Mouse (Mus musculus) hindbrain, embryonic 16.5 days (tissue): ENCODE results near the gene Pbrm1. TPM values are rescaled to one million over a fixed set of nuclear protein-coding genes. Genes with fewer than 3 reads are reported as not detected.

Experiments used
- ATAC-seq: fragments of 200-750 bp; cut with Nextera tagmentation; 2 replicates; pipeline ENCODE4 v1.8.0; 2017; ENCODE audit warnings: moderate TSS enrichment, moderate library complexity
- H3K27ac ChIP-seq: fragments of 300-500 bp; sonication (generic); 2 replicates; pipeline ENCODE4 v1.5.1; 2014; ENCODE audit warnings: low read depth, mild to moderate bottlenecking, control low read depth, low read length, moderate library complexity
- H3K27me3 ChIP-seq: fragments of 300-500 bp; sonication (generic); replicated peaks from 2 replicates; pipeline ENCODE4 v1.6.1; 2014; ENCODE audit warnings: low read length; ENCODE audit not compliant: control insufficient read depth, insufficient read depth
- H3K36me3 ChIP-seq: fragments of 300-500 bp; sonication (generic); 2 replicates; pipeline ENCODE4 v1.6.1; 2014; ENCODE audit warnings: mild to moderate bottlenecking, low read length, moderate library complexity, mixed read lengths; ENCODE audit not compliant: control insufficient read depth, insufficient read depth
- H3K4me1 ChIP-seq: fragments of 300-500 bp; sonication (generic); 2 replicates; pipeline ENCODE4 v1.6.1; 2014; ENCODE audit warnings: low read depth, low read length; ENCODE audit not compliant: control insufficient read depth, insufficient read depth
- H3K4me2 ChIP-seq: fragments of 300-500 bp; sonication (generic); 2 replicates; pipeline ENCODE4 v1.6.1; 2014; ENCODE audit warnings: mild to moderate bottlenecking, low read length, control low read depth, moderate library complexity
- H3K4me3 ChIP-seq: fragments of 300-500 bp; sonication (generic); 2 replicates; pipeline ENCODE4 v1.5.1; 2014; ENCODE audit warnings: mild to moderate bottlenecking, low read length, control low read depth, moderate library complexity
- H3K9ac ChIP-seq: fragments of 300-500 bp; sonication (generic); 2 replicates; pipeline ENCODE4 v1.6.1; 2014; ENCODE audit warnings: low read depth, mild to moderate bottlenecking, control low read depth, low read length, moderate library complexity
- H3K9me3 ChIP-seq: fragments of 300-500 bp; sonication (generic); 2 replicates; pipeline ENCODE4 v1.6.1; 2014; ENCODE audit warnings: mild to moderate bottlenecking, low read length, moderate library complexity; ENCODE audit not compliant: control insufficient read depth
- WGBS: fragments of 180-500 bp; shearing (Covaris S2); extraction: QIAGEN DNeasy Blood & Tissue Kit; methylation state at CpG from one replicate; pipeline ENCODE4 v1.1.7; 2014; 5-methylcytosine and 5-hydroxymethylcytosine counted together
- polyA plus RNA-seq: library from polyadenylated mRNA; unstranded; fragments of >200 nt; fragmentation: Nextera tagmentation; extraction: Ambion mirVana; gene quantifications from 2 replicates; pipeline ENCODE4 v1.2.1, GENCODE M21; 2015

Gene Pbrm1
- polyA plus RNA-seq, 1 experiment from 2014 or later: 98.7 TPM

DNA sequence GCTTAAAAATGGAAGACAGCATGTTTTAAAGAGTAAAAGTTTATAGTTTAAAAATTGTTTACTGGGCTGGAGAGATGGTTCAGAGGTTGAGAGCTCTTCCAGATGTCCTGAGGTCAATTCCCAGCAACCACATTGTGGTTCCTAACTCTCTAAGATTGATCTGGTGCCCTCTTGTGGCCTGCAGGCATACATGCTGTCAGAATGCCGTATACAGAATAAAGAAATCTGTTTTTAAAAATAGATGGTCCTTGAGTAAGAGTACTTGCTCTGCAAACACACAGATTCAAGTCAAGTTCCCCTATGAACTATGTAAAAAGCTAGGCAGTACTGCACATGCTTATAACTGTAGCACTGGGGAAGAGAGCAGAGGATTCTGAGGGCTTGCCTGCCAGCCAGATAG is 43.3 kb downstream of the Pbrm1 start:
- H3K27me3 ChIP-seq: no peaks in the 10 kb centered on the region

DNA sequence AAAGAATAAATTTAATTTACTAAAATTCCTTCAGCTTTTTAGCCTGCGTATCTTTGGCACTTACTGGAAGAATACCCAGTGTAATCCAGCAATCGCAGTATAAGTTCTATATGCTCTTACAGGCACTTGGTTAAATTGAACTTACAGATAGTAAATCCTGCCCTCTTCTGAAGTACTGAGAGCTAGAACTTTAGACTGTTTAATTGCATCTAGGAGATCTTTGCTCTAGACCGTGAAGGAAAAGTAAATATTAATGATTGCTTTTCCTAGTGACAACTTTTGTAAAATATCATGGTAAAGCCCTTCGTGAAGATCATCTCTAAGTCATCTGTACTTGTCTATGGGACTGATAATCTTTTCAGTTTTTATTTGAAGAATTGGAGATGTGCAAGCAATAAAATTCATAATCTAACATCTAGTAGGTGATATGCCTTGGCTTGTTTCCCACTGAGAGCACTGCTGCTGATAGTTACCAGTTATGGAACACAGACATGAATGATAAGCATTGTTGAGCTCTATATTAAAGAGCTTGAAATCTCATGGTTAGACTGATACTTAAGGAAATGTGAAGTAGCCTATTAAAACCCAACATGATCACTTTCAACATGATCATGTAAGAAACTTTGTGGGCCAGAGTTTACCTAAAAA is 50.3 kb downstream of the Pbrm1 start:
- ATAC-seq: no peak
- Histone ChIP-seq H3K4me3 (no peak overlapping the region), H3K4me2 (no peak overlapping the region), H3K36me3 (peaks cover 30% of the 10 kb centered on the region), H3K4me1 (no peaks in the 10 kb centered on the region), H3K9me3 (no peaks in the 10 kb centered on the region), H3K9ac (no peak overlapping the region), H3K27me3 (no peaks in the 10 kb centered on the region), H3K27ac (no peak overlapping the region)
- 98% methylated on average over 4 of the region's 4 CpGs for WGBS

More for the DNA sequence above, 43.3 kb downstream of the Pbrm1 start:
- Histone ChIP-seq H3K9me3 (no peaks in the 10 kb centered on the region), H3K4me2 (no peak overlapping the region), H3K27ac (no peak overlapping the region), H3K4me1 (no peaks in the 10 kb centered on the region), H3K9ac (no peak overlapping the region), H3K4me3 (no peak overlapping the region), H3K36me3 (peaks cover 42% of the 10 kb centered on the region)
- 66% methylated on average over 1 of the region's 1 CpGs for WGBS
- ATAC-seq: no peak

DNA sequence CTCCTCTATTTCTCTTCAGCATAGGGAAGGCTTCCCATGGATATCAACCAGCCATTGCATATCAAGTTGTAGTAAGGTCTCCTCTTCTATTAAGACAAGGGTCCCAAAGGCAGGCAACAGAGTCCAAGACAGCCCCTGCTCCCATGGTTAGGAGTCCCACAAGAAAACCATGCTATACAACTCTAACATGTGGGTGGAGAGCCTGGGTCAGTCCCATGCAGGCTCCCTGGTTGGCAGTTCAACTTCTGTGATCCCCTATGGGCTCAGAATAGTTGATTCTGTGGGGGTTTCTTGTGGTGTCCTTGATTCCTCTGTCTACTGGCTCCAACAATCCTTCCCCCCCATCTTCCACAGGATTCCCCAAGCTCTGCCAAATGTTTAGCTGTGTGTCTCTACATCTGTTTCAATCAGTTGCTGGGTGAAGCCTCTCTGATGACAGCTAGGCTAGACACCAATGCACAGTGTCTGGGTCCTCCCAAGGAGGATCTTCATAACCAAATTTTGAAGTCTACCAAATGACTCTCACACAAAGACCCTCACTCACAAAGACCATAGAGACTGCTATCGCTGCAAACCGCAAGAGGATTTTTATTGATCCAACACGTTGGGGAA is 59.8 kb downstream of the Pbrm1 start:
- no peak overlapping the region for H3K4me3 ChIP-seq
- ATAC-seq: no peak
- peaks cover 31% of the 10 kb centered on the region for H3K36me3 ChIP-seq
- no peaks in the 10 kb centered on the region for H3K9me3 ChIP-seq
- H3K9ac ChIP-seq: no peak overlapping the region
- H3K27me3 ChIP-seq: no peaks in the 10 kb centered on the region
- no peaks in the 10 kb centered on the region for H3K4me1 ChIP-seq
- no peak overlapping the region for H3K4me2 ChIP-seq
- H3K27ac ChIP-seq: no peak overlapping the region
- WGBS: 96% methylated on average over 3 of the region's 3 CpGs

DNA sequence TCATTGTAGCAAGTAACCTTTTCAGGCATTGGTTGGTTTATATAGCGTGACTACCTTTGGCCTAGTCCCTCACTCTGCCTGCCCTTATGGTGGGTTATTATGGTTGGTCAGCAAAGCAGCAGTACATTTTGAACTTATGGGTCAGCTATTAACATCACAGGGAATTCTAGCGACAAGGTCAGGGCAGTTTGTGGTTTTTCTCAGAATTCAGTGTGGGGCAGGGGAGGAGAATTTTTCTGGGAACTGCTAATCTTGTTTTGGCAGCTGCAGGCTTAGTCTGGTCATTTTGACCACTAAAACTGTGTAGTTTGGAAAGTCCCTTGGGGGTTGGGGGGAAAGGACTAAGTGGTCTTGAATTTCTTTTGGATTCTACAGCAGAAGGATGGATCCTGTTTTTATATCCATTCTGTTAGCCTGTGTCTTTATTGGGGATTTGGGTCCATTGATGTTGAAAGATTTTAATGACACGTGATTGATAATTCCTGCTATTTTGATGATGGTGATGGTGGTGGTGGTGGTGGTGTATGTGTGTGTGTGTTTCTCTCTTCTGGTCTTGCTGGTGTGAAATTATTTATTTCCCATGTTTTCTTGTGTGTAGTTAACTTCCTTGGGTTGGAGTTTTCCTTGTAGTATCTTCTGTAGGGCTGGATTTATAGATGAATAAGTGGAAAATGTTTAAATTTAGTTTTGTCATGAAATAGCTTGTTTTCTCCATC is 60.5 kb downstream of the Pbrm1 start:
- no peaks in the 10 kb centered on the region for H3K4me1 ChIP-seq
- peaks cover 24% of the 10 kb centered on the region for H3K36me3 ChIP-seq

DNA sequence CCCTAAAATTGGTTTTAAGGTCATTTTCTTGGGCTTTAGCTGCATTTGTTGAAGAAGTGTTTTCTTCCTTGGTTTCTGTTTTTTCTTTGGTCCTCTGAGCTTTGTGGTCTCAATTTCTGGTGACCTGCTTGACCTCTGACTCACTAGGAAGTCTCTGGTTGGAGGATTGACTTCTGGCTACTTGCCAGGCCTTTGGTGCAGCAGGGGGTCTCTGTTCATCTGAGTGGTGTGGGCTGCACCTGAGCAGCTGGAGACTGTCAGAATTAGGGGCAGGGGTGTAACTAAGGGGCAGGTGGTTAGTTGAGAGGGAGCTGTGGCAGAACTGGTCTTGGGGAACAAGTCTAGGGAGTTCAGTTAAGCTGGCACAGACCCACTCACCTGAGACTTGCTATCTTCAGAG is 62.2 kb downstream of the Pbrm1 start:
- ATAC-seq: no peak
- Histone ChIP-seq H3K27me3 (no peaks in the 10 kb centered on the region), H3K4me1 (no peaks in the 10 kb centered on the region), H3K9me3 (no peaks in the 10 kb centered on the region), H3K4me3 (no peak overlapping the region), H3K27ac (no peak overlapping the region), H3K9ac (no peak overlapping the region), H3K36me3 (peaks cover 26% of the 10 kb centered on the region), H3K4me2 (no peak overlapping the region)

More for the DNA sequence above, 60.5 kb downstream of the Pbrm1 start:
- no peak overlapping the region for H3K9ac ChIP-seq
- H3K27me3 ChIP-seq: no peaks in the 10 kb centered on the region
- H3K4me3 ChIP-seq: no peak overlapping the region
- ATAC-seq: no peak
- H3K4me2 ChIP-seq: no peak overlapping the region
- H3K9me3 ChIP-seq: no peaks in the 10 kb centered on the region
- WGBS: 96% methylated on average over 3 of the region's 3 CpGs
- no peak overlapping the region for H3K27ac ChIP-seq

DNA sequence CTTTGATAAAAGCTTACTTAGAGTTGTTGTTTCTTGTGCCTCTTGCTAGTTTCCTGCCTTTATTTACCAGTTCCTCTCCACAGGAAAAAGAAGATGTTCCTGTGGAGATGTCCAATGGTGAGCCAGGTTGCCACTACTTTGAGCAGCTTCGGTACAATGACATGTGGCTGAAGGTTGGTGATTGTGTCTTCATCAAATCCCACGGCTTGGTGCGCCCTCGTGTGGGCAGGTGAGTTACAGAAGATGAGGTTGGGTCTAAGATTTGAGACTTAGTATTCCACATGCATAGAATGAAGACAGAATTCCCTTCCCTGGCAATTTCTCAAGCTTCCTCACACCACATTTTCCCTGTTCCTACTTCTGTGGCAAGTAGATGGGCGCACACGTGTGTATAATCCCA is 68.5 kb downstream of the Pbrm1 start:
- H3K27me3 ChIP-seq: no peaks in the 10 kb centered on the region
- H3K9ac ChIP-seq: no peak overlapping the region
- no peak overlapping the region for H3K27ac ChIP-seq
- H3K9me3 ChIP-seq: no peaks in the 10 kb centered on the region
- 86% methylated on average over 6 of the region's 6 CpGs for WGBS
- ATAC-seq: no peak
- H3K4me1 ChIP-seq: no peaks in the 10 kb centered on the region
- H3K36me3 ChIP-seq: peaks cover 41% of the 10 kb centered on the region
- H3K4me3 ChIP-seq: no peak overlapping the region
- no peak overlapping the region for H3K4me2 ChIP-seq

DNA sequence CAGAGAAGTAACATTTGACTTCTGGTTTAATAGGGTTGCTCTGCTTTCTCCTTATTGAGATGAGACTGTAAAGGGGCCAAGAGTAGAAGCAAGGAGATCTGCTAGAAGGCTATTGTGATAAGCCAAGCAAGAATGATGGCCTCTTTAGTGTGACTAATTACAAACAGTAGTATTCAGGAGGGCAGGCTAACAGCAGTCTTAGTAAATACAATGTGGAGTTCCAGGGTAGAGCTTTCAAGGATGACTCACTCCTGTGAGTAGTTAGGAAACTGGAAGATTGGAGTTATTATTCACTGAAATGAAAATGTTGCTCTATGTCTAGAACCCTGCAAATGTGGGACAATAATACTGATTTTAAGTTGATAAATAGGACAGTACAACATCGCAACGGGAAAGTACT is 69.6 kb downstream of the Pbrm1 start:
- 97% methylated on average over 2 of the region's 2 CpGs for WGBS
- Histone ChIP-seq H3K4me3 (no peak overlapping the region), H3K27me3 (no peaks in the 10 kb centered on the region), H3K36me3 (peaks cover 39% of the 10 kb centered on the region), H3K4me2 (no peak overlapping the region), H3K4me1 (no peaks in the 10 kb centered on the region), H3K27ac (no peak overlapping the region), H3K9me3 (no peaks in the 10 kb centered on the region), H3K9ac (no peak overlapping the region)
- ATAC-seq: no peak

DNA sequence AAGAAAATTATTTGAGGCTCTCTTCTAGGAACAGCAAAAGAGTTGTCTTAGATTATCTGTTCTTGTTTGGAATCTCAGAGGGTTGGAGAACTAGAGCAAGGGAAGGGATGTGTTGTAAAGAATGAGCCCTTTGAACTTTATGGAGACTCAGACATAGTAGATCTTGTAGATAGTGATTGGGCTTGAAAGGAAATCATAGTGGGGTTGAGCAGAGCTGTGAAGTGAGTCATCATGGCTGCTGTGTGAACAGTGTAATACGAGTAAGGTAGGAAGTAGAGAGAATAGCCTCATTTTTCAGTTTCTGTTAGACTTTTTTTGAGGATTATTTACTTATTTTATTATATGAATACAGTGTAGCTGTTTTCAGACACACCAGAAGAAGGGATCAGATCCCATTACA is 71.0 kb downstream of the Pbrm1 start:
- no peaks in the 10 kb centered on the region for H3K9me3 ChIP-seq
- WGBS: 91% methylated on average over 1 of the region's 1 CpGs
- no peak overlapping the region for H3K27ac ChIP-seq
- no peak overlapping the region for H3K4me3 ChIP-seq
- no peak overlapping the region for H3K4me2 ChIP-seq
- ATAC-seq: no peak
- H3K9ac ChIP-seq: no peak overlapping the region
- no peaks in the 10 kb centered on the region for H3K4me1 ChIP-seq
- H3K27me3 ChIP-seq: no peaks in the 10 kb centered on the region
- H3K36me3 ChIP-seq: peaks cover 35% of the 10 kb centered on the region

DNA sequence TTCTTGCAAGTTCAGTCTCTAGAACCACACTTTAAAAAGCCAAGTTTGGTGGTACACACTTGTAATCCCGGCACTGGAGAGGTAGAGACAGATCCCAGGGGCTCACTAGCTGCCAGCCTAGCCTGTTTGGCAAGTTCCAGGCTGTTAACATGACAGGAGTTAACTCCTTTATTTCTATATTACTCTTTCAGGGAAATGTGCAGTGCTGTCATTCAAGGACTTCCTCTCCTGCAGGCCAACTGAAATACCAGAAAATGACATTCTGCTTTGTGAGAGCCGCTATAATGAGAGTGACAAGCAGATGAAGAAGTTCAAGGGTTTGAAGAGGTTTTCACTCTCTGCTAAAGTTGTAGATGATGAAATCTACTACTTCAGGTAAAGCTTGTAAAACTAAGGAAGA is 86.2 kb downstream of the Pbrm1 start:
- Histone ChIP-seq H3K27ac (no peak overlapping the region), H3K27me3 (no peaks in the 10 kb centered on the region), H3K9me3 (no peaks in the 10 kb centered on the region), H3K4me3 (no peak overlapping the region), H3K36me3 (peaks cover 17% of the 10 kb centered on the region), H3K9ac (no peak overlapping the region), H3K4me1 (no peaks in the 10 kb centered on the region), H3K4me2 (no peak overlapping the region)
- 93% methylated on average over 2 of the region's 2 CpGs for WGBS
- no peak for ATAC-seq
